Mouse (Mus musculus) v-Abl transformed pro-B cells (cell line): ENCODE data around the gene Brinp2.

Source experiments
- in situ Hi-C, 2 experiments: fragments of 400-800 bp; cut with MboI; formaldehyde crosslinking; loops; one replicate each; pipeline ENCODE4 v1.15.1; 2025; ENCODE audit not compliant: unreplicated experiment in 2 of 2

Gene Brinp2

DNA sequence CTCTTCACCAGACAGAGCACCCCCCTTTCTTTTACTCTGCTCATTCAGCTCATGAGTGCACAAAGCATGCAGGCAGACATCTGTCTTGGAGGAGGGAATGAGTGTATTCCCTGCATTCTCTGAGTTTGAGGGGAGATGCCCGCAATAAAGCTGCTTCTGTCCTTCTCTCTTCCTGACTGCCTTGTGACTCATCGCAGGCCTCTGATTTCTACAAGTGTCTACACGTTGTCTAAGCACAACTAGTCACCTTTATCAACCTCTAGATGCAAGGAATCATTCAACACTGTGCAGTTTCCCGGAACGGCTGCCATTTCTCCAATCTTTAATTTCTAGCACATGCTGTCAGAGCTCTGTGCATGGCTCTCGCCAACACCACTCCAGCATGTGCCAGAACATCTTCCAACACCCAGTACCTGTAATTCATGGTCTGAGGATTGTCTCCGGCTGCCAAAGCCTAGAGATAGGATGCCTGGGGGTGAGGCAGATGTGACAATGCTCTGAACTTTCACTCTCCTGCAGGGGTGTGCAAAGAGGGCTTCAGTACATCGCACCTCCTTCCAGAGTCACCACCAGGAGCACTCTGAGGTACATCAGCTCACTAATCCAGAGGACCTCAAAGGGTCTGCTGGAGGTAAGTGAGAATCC lies 59.7 kb downstream of the Brinp2 start:
- in situ Hi-C loops = no loop called here

DNA sequence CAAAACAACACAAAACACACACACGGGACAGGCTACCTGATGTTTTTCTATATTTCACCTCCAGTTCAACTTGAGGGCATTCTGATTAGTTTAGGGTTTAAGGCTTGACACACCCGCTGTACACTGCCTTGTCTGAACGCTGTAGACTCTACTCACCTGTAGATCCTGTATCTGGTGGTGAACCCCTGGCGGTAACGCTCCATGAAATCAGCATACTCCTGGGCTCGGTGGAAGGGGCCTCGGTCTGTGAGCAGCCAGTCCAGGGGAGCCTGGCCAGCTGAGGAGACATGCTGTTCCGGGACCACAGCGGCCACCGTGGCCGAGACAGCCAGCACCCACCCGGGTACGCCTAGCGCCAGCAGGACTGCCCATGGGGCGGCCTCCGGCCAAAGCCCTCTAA lies 60.9 kb downstream of the Brinp2 start:
- in situ Hi-C loops = no loop called here

DNA sequence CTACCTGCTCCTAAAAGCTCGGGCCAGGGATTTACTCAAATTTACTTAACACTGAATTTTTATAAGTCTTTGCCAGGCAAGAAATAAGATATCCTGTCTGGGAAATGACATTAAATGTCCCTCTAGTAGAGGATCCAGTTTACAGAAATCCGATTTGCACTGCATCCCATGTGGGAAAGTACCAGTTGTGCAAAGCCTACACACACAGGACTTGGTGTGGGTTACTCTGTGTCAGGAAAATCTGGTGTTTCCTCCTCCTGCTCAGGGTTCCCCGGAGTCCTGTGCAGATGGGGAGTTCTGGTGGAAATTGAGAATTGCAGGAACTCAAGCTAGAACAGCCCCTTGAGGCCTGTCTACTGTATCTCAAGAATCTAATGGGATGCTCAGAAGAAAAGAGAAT lies 70.9 kb downstream of the Brinp2 start:
- in situ Hi-C loops = no loop called here

DNA sequence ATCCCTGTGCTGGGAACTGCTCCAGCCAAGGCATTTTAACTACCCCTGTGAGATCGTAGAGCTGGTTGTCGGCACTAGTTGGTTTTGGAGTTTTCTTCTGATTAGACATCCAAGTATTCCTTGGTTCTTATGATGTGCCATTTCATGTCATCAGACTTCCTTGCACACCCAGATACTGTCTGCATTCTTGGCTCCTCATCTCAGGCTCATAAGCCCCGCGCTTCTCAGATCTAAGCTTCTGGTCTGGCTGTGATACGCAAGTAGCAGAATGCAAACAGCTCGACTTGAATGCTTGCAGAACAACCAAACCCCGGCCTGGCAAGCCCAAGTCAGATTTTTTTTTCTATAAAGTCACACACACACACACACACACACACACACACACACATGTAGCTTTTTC lies 72.3 kb downstream of the Brinp2 start:
- in situ Hi-C loops = no loop called here

DNA sequence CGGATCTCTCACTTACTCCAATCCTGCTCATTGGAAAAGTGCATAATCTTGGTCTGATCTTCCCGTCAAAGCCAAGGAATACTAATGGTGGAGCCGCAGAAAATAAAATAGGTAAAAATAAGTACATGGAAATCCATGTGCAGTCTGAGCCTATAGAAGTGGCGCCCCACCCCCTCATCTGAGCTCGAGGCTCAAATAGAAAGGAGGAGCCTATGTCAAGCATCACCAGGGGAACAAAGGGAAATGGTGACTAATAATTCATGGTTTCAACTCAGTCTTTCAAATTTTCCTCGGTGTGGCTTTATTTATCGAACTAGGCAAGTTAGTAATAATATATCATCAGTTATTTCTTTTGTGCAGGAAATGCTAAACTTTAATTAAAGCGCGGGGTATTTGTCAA lies 84.1 kb downstream of the Brinp2 start:
- in situ Hi-C loops = no loop called here

DNA sequence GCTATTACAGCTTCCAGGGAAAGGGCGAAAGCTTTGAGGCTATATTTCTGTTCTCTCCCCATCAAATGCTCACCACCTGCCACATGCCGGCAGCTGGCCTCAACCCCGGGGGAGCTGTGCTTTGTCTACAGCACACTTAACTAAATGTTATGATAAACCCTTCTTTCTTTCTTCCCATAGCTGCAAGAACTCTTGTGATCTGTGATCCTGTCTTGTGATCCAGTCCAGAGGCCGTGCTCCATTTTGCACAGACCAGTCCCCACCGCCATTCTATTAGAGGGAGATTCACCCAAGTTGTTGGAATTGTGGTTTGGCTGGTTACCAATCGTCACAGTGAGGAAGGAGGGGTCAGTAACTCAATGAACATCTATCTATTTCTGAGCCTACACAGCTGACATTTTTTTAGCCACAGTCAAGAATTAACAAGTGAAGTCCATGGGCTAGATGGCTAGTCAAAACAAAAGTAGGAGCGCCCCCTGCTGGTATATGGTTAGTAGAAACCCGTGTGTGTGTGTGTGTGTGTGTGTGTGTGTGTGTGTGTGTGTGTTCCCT lies 89.0 kb downstream of the Brinp2 start:
- in situ Hi-C loops = no loop called here

DNA sequence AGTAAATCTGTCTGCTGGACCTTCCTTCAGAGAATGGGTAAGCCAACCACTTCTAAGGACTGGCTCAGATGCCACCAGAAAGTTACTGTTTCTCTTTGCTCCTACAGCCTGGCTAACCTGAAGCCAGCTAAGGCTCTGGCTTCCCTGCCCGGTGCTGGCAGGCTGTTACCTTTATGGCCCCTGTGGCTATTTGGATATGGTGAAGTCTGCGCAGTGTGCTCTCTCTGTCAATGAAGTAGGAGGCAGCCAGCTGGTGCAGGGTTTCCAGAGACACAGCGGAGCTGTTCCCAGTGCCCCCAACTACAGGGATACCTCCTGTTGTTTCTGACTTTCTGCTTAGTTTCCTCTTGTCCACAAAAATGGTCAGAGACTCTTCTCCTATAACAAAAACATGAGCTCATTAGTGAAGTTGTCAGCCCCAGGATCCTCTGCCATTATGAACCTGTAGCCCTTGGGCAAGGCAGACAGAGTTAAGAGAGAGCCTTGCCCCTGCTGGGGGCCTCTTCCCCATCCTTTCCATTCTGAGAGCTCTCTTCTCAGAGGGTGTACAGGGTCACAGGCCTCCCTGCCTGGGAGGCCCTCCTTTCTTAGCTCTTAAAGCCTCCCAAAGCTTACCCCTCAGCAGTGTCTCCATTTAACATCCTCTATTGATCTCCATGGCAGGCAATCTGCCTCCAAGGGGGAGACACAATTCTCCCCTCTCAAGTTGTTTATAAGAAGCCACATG lies 89.7 kb downstream of the Brinp2 start:
- in situ Hi-C loops = no loop called here

DNA sequence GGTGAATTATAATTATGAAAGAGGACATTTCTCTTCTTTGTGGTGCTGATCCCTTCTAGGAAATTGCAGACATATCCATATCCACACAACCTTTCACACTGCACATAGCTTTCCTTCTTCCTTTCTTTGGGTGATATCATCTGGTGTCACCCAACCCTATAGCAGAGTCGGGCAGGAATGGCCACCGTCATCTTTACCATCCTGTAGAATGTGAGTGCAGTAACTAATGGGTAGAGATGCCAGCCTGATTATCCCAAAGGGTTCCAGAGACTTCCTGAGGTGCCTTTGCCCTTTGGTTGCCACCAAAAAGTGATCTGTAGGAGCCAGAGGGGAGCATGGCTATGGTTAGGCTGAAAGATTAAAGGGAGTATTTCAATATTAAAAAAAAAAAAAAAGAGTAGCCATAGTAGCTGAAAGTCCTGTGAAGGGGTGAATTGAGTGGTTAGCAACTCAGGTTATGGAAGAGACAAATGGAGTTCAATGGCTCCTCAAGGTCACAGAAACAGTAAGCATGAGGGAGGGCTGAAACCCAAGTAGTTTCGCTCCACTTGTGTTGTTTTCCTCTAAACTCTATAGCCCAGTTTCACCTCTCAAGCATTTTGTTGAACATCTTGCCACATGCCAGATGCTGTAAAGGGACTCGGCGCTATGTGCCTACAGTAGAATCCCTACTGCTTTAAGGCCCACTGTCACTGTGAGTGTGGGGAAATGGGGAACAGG lies 96.5 kb downstream of the Brinp2 start:
- in situ Hi-C loops = no loop called here

DNA sequence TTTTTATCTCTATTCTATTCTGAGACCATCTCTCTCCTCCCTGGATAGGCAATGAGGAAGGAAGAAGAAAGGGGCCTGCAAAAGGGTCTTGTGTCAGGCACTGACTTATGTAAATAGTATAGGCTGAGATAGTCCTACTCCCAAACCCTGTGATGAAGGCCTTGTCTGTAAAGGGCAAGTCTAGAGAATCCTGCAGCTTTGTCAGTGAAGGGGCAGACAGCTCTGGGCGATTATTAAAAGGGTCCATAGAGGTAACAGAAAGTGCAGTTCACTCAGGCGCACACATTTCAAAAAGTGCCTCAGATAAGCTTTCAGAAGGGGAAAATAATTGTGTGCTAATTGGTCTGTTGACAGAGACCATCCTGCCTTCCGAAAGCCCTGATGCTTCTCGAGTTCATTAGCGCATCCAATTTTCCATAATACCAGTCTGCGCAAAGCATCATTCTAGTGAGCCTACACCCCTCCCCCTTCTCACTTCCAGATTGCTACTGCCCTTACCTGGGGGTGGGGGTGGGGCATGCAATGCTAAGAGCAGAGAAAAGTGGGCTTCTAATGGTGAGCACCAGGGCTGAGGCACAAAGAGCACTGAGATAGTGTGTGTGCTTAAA lies 97.3 kb downstream of the Brinp2 start:
- in situ Hi-C loops = no loop called here

DNA sequence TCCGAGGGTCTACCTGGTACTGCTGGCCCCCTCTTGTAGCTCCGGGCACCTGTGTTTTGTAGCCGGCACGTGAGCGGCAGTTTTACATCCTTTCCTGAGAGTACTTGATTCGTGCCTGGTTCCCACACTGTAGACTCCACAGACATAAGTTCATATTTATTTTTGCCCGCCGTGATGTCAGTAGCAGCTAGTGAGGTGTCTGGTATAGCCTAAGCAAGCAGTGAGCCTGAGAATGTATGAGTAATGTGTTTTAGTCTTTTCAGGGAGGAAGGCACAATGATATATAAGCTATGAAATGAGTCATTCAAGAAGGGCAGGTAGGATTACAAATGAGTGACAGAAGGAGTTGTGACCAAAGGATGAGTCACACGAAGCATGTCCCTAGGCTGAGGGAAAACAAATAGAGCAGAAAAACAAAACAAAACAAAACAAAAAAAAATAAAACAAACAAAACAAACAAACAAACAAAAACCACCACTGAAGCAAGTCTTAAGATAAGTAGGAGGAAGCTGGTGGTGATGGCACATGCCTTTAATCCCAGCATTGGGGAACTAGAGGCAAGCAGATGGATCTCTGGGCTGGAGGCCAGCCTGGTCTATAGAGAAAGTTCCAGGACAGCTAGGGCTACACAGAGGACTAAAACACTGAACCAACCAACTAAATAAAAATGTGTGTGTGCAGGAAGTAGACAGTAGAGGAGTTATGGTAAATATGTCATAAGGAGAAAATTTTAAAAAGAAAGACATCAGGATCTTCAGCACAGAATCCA lies 100.0 kb downstream of the Brinp2 start:
- in situ Hi-C loops = no loop called here

DNA sequence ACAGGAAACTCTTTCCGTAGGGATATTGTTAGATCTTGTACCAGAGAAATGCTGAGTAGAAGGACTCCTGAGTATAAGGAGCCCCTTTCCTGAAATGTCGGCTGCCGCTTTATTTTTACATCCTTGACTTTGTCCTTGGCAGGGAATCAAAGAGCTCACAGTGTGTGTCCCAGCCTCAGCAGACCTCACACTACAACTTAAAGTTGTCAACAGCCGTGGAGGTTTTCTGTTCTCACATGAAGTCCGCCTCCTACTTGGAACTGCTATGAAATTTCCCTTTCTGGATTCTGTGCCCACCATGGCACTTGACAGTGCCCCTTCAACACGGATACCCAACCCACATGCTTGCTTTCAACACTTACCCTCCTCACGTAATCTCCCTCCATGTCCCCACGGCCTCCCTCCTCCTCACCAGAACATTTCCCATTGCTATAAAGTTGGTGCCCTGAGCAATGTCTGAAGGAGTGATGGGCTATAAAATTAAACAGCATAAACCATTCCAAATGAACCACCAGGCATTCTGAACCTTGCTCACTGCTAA lies 103.4 kb downstream of the Brinp2 start:
- in situ Hi-C loops = no loop called here

DNA sequence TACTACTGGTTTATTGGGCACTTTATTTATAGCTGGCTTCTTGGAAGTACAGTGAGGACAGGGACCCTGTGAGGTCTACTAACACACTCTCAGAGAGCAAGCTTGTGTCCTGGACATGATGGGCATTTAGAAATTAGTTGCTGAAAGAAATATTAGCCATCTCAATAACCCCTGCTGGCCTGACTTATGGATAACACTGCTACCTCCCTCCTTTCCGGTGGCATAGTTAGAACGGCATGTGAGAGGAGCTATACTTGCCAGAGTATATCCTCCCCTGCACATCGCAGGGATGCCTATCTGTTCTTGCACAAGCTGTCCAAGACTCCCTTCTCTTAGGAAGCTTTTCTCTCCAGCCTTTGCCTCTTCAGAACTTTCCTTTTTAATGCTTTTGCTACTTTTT lies 107.9 kb downstream of the Brinp2 start:
- in situ Hi-C loops = no loop called here

DNA sequence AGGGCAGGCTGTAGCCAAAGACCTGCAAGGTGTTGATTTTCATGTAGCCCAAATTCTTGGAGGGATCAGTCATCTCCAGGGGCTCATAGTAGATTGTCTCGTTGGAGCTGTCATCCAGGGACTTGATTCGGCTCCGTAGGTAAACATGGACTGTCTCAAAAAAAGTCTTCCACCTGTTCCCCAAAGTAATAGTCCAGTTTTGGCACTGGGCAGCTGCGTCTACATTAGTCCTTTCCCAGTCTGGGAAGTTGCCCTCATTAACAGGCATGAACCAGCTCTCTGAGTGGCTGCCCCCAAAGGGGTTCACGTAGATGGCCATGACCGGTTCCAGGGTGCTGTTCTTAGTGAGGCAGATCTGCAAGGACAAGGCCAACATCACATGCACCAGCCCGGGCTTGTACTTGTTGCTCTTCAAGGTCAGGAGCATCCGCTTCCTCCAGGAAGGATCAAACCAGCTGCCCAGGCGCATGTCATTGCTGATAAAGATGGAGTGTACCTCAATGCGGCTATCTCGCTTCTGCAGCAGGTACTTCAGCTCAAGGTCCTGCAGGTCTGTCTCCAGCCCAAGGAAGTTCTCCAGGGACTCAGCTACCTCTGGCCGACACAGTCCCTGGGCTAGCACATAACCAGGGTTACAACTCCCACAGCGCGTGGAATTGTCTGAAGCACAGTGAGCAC lies 109.5 kb downstream of the Brinp2 start:
- in situ Hi-C loops = no loop called here

DNA sequence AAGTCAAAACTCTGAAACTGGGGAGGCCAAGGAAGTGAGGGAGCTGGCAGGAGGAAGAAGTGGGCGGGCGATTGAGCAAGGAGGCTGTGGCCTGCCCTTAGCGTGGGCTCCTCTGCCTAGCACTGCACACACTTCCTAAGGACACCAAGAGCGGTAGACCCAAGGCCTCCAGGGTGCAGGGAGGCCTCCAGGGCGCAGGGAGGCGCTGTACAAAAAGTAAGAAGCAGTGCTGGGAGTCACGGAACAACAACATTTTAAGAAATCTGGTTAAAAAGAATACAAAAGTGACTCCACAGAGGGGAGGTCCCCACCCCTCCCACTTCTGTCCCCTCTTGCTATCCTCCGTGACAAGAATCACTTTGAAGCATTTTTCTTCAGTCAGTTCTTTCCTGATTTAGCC lies 110.6 kb downstream of the Brinp2 start:
- in situ Hi-C loops = no loop called here

DNA sequence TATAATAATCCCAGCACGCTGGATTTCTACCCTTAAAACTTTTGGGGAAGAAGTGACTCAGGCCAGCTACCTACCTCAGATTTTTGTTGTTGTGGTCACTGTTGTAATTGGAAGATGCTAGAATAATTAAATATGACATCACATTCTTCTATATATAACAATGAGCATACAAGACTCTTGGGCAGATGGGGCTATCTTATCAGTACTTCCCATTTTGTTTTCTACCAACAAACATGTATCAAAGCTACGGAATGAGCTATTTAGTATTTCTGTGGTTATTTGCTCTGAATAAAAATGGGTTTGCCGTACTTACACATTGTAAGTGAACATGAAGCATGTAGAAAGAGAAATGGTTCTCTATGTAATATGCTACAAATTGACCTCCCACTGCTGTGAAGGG lies 112.1 kb downstream of the Brinp2 start:
- in situ Hi-C loops = no loop called here

DNA sequence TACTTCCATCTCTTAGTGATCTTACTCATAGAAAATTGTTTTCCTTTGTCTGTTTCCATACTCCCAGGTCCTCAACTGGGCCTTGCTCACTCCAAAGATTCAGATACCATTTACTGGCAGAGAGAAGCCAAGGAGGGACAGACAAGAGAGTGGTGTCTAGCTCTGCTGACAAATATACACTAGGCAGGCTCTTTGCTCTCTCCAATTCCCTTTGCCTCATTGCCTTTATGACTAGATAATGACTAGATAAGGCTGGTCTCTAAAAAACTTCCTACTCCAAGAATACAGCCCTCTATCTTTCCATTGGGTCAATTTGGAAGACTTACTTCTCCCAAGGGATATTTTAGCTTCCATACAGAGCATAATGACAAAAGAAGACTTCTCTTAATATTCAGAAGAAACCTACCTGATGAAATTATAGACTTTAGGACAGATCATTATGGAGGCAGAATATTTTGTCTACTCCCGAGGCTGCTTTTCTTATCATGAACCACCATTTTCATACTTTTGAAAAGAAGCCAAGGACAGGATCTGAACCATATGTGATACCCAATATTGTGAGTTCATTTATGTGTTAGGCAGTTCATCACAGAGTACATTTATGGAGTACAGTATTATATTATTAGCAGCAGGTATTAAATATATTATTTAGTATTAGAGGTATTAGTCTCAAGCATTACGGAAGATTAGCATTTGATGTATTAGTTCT lies 114.1 kb downstream of the Brinp2 start:
- in situ Hi-C loops = no loop called here

DNA sequence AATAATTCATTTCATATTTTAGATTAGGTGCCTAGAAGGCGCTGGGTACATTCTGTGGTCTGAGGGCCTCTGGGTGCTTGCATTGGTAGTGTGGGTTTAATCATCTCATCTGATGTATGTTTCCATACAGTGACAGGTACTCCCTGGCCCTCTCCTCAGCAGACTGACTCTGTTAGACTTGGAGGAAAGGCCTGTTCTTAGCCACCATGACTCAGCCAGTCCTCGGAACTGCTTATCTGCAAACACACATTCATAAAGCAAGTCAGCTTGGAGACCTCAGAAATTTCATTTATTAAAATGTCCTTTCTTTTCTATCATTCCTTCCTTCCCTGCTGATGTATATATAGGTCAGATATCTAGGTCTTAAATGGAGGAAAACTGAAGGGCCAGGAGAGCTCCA lies 116.3 kb downstream of the Brinp2 start:
- in situ Hi-C loops = no loop called here

DNA sequence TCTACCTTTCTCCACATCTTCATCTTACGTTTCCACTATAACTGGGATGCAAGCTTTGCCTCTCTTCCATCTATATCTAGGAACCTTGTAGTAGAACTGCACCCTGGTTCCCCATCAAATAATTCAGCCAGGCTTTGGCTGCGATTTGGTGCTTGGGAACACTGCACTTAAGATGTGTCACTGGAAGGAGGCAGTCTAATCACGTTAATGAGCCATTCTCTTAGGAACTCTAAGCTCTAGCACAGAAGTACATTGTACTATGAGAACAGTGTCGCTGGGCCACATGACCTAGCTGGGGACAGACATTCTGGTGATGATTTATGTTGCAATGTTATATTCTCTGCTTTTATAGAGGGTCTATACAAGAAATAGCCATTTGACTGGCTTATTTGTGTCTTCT lies 117.4 kb downstream of the Brinp2 start:
- in situ Hi-C loops = no loop called here

DNA sequence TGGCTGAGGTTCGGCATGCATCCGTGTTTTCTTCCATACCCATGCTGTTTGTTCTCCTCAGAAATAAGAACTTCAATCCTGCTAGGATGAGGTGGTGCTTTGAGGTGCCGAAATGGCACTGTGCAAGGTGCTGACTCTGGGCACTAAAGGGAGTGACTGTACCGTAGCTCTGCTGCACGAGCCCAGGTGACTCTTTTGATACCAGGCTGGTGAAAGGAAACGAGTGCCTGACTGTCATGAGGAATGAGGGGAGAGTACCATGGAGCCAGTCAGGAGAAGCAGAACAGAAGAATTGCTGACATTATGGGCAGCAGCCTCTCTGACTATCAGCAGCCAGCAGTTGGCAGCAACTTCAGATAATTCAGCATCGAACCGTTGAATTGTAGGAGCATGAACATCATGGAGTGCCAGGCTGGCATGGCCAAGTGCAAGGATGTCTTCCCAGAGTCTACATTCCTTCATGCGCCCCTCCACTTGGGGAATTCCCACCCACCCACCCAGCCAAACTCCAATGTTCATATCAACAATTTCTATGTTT lies 127.4 kb downstream of the Brinp2 start:
- in situ Hi-C loops = no loop called here
